Mouse (Mus musculus) small intestine, adult 2 months (tissue): ENCODE results near the gene Ndc1.

Experiments
- CTCF ChIP-seq: fragments of 200-500 bp; IDR thresholded peaks from 2 replicates; pipeline ENCODE4 v1.5.1; 2012; ENCODE audit warnings: low read depth, mild to moderate bottlenecking, control low read depth, inconsistent platforms, low read length, moderate library complexity, mixed read lengths; ENCODE audit not compliant: insufficient replicate concordance, insufficient read length; ENCODE audit errors: extremely low read depth
- POLR2A ChIP-seq: fragments of 200-500 bp; IDR thresholded peaks from 2 replicates; pipeline ENCODE4 v1.6.1; 2012; ENCODE audit warnings: low read depth, mild to moderate bottlenecking, control low read depth, inconsistent platforms, low read length, moderate library complexity

- TF ChIP-seq CTCF (no peak), POLR2A (no peak)
These were observed 4.0 kb upstream of the Ndc1 start for GRCm38 (mm10) chr4:107363573-107363972.
